Mouse (Mus musculus): ENCODE measurements around the gene Zfpl1. TPM values are rescaled to one million over a fixed set of nuclear protein-coding genes. Genes with fewer than 3 reads are reported as not detected.
"Not testable (repeated sequence)": the region's sequence is repeated elsewhere in the genome, so short reads cannot be mapped to it uniquely, and the experiment has no call there.

Zfpl1 gene
- polyA plus RNA-seq, 1 experiment from 2014 or later = 78.4 TPM

DNA sequence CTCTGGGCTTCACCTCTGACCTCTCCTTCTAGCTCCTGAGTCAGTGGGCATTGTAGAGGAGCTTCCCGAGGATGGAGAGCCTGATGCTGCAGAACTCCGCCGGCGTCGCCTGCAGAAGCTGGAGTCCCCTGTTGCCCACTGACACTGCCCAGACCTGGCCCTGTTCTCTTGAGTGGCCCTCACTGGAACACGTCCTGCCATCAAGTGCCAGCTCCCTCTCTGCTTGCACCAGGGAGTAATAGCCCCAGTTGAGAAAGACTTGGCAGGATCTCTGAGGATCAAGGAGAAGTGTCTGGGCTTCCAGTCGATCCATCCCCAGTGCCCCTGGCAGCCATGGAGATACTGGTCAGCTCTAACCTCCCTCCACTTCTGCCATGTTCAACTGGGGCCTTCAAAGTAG lies 32.2 kb downstream of the Zfpl1 start:
- ATAC-seq (ENCODE audit: borderline replicate concordance, extremely low read depth, low FRiP score, low TSS enrichment) = no peak
- peaks cover 77% of the 10 kb centered on the region for H3K36me3 ChIP-seq
- H3K4me3 ChIP-seq = no peak overlapping the region
- H3K27me3 ChIP-seq = no peaks in the 10 kb centered on the region
- H3K9me3 ChIP-seq = no peaks in the 10 kb centered on the region
- H3K27ac ChIP-seq = no peak overlapping the region
- peaks cover 27% of the 10 kb centered on the region for H3K4me1 ChIP-seq
- no peak overlapping the region for H3K9ac ChIP-seq
- no peak overlapping the region for H3K4me2 ChIP-seq
- WGBS = 85% methylated on average over 7 of the region's 7 CpGs

- ATAC-seq (ENCODE audit: borderline replicate concordance, extremely low read depth, low FRiP score, low TSS enrichment) = no peak
- WGBS = 86% methylated on average over 11 of the region's 11 CpGs
- Histone ChIP-seq H3K36me3 (peaks cover 58% of the 10 kb centered on the region), H3K4me2 (no peak overlapping the region), H3K9ac (no peak overlapping the region), H3K9me3 (no peaks in the 10 kb centered on the region), H3K4me1 (peaks cover 25% of the 10 kb centered on the region), H3K27me3 (no peaks in the 10 kb centered on the region), H3K27ac (no peak overlapping the region), H3K4me3 (no peak overlapping the region)
Measured at GRCm38 (mm10) chr19:6048681-6049410, 35.9 kb downstream of the Zfpl1 start.

GRCm38 (mm10) chr19:6047899-6048166 lies 36.9 kb downstream of the Zfpl1 start:
- WGBS = 73% methylated on average over 8 of the region's 8 CpGs
- no peak for ATAC-seq (ENCODE audit: borderline replicate concordance, extremely low read depth, low FRiP score, low TSS enrichment)

GRCm38 (mm10) chr19:6047154-6047898 lies 37.4 kb downstream of the Zfpl1 start:
- H3K4me2 ChIP-seq = peak overlapping the region; percentile 93
- ATAC-seq (ENCODE audit: borderline replicate concordance, extremely low read depth, low FRiP score, low TSS enrichment) = peak; percentile 12; the same call in 1 of the 2 replicates
- H3K4me3 ChIP-seq = peak overlapping the region; percentile 92
- H3K36me3 ChIP-seq = peaks cover 42% of the 10 kb centered on the region
- H3K27ac ChIP-seq = peak overlapping the region; percentile 98
- H3K4me1 ChIP-seq = peaks cover 25% of the 10 kb centered on the region
- no peaks in the 10 kb centered on the region for H3K9me3 ChIP-seq
- peak overlapping the region; percentile 89 for H3K9ac ChIP-seq
- H3K27me3 ChIP-seq = no peaks in the 10 kb centered on the region
- 2% methylated on average over 36 of the region's 44 CpGs for WGBS

More at GRCm38 (mm10) chr19:6047899-6048166, 36.9 kb downstream of the Zfpl1 start:
- Histone ChIP-seq H3K9me3 (no peaks in the 10 kb centered on the region), H3K4me2 (peak overlapping the region; percentile 93), H3K27me3 (no peaks in the 10 kb centered on the region), H3K9ac (peak overlapping the region; percentile 89), H3K36me3 (peaks cover 48% of the 10 kb centered on the region), H3K4me1 (peaks cover 25% of the 10 kb centered on the region), H3K27ac (no peak overlapping the region), H3K4me3 (peak overlapping the region; percentile 92)

- Histone ChIP-seq H3K4me3 (peak within 1 kb of the TSS; percentile 92), H3K9ac (peak within 1 kb of the TSS; percentile 89), H3K27me3 (no peaks in the 10 kb centered on the region), H3K4me1 (peaks cover 25% of the 10 kb centered on the region), H3K4me2 (peak within 1 kb of the TSS; percentile 93), H3K9me3 (no peaks in the 10 kb centered on the region), H3K36me3 (peaks cover 34% of the 10 kb centered on the region), H3K27ac (peak within 1 kb of the TSS; percentile 98)
- peak; percentile 90 for ATAC-seq (ENCODE audit: borderline replicate concordance, extremely low read depth, low FRiP score, low TSS enrichment)
- under 1% methylated on average over 65 of the region's 65 CpGs for WGBS
Measured at GRCm38 (mm10) chr19:6046294-6047153, 38.2 kb downstream of the Zfpl1 start, which contains the start of gene Syvn1. TSS of gene Syvn1 (plus strand) at chr19:6046576.

DNA sequence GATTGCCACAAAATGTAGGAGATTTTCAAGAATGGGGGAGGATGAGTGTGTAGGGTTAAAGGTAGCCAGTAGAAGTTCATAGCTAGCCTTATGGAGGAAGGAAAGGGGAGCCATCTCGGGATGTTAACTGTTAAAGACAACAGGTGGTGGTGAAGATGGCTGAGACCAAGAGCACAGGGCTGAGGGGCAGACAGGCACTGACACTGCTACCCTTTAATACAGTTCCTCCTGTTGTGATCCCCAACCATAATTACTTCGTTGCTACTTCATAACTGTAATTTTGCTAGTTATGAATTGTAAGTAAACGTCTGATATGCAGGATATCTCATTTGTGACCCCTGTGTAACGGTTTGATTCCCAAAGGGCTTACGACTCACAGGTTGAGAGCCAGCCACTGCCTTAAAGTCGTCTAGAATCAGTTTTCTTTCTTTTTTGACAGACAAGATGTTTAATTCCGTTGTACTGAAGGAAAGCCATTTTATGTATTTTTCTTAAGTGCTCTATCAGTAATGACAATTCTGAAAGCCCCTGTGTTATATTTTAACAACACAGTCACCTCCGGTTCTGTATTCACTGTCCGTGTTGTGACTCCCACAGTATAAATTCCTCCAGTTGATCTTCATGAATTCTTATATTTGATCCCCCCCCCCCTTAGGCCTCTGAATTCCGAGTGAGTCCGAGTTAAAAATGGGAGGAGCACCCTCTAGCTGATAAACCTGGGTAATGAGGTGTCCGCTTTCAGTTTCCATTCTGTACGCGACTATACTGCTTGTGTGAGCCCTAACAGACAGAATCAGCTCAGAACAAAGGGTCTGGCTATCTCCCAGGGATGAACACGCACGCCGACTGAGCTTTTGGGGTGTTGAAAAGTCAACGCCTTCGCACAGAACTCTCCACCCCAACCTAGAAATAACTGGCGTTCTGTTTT lies 39.1 kb downstream of the Zfpl1 start:
- Histone ChIP-seq H3K4me2 (peak overlapping the region; percentile 93), H3K36me3 (peaks cover 25% of the 10 kb centered on the region), H3K9ac (peak overlapping the region; percentile 89), H3K4me3 (peak overlapping the region; percentile 92), H3K27ac (peak overlapping the region; percentile 98), H3K4me1 (peaks cover 25% of the 10 kb centered on the region), H3K9me3 (no peaks in the 10 kb centered on the region), H3K27me3 (no peaks in the 10 kb centered on the region)
- peak; percentile 21; the same call in 1 of the 2 replicates for ATAC-seq (ENCODE audit: borderline replicate concordance, extremely low read depth, low FRiP score, low TSS enrichment)
- 12% methylated on average over 20 of the region's 20 CpGs for WGBS

DNA sequence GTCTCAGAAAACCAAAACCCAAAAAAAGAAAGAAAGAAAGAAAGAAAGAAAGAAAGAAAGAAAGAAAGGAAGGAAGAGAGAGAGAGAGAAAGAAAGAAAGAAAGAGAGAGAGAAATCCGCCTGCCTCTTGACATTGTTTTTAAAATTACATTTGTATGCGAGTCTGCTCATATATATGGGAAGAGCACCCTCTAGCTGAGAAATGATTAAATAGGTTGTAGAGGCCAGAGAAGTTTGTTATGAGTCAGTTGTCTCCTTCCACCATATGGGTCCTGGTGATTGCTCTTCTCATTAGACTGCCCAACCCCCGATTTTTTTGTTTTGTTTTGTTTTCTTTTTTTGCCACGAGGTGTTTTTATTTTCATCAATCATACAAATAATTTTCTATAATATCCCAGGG lies 40.7 kb downstream of the Zfpl1 start:
- H3K27me3 ChIP-seq; ATAC-seq (ENCODE audit: borderline replicate concordance, extremely low read depth, low FRiP score, low TSS enrichment); H3K4me3 ChIP-seq; H3K27ac ChIP-seq; H3K9ac ChIP-seq; H3K4me2 ChIP-seq; H3K9me3 ChIP-seq: not testable (repeated sequence)
- WGBS = 33% methylated on average over 4 of the region's 4 CpGs
- H3K4me1 ChIP-seq = peaks cover 25% of the 10 kb centered on the region
- peaks cover 10% of the 10 kb centered on the region for H3K36me3 ChIP-seq

DNA sequence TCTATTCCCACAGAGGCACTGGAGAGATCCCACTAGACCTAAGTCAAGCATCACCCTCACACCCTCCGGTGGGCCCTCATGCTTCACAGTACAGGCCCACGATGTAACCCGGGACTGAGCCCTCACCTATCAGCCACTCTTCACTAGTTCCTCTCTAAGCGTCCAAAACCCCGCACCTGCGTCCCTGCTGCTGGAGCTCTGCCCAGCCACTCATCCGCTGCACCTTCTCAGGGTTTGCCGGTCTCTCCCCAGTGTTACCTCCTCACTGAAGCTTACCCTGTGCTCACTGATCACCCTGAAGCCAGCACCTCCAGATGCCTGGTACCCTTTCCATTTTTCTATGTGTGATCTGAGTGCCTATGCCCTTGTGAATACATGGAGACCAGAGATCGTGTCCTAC lies 42.5 kb downstream of the Zfpl1 start:
- no peaks in the 10 kb centered on the region for H3K9me3 ChIP-seq
- no peaks in the 10 kb centered on the region for H3K36me3 ChIP-seq
- 70% methylated on average over 9 of the region's 9 CpGs for WGBS
- no peak overlapping the region for H3K4me2 ChIP-seq
- peaks cover 10% of the 10 kb centered on the region for H3K4me1 ChIP-seq
- no peak overlapping the region for H3K9ac ChIP-seq
- H3K4me3 ChIP-seq = no peak overlapping the region
- H3K27me3 ChIP-seq = no peaks in the 10 kb centered on the region
- H3K27ac ChIP-seq = no peak overlapping the region
- no peak for ATAC-seq (ENCODE audit: borderline replicate concordance, extremely low read depth, low FRiP score, low TSS enrichment)

- Histone ChIP-seq H3K27me3 (no peaks in the 10 kb centered on the region), H3K9me3 (no peaks in the 10 kb centered on the region), H3K27ac (no peak overlapping the region), H3K4me2 (no peak overlapping the region), H3K36me3 (no peaks in the 10 kb centered on the region), H3K4me1 (peaks cover 2% of the 10 kb centered on the region), H3K9ac (no peak overlapping the region), H3K4me3 (no peak overlapping the region)
- no peak for ATAC-seq (ENCODE audit: borderline replicate concordance, extremely low read depth, low FRiP score, low TSS enrichment)
Measured at GRCm38 (mm10) chr19:6040002-6040401, 44.8 kb downstream of the Zfpl1 start.

DNA sequence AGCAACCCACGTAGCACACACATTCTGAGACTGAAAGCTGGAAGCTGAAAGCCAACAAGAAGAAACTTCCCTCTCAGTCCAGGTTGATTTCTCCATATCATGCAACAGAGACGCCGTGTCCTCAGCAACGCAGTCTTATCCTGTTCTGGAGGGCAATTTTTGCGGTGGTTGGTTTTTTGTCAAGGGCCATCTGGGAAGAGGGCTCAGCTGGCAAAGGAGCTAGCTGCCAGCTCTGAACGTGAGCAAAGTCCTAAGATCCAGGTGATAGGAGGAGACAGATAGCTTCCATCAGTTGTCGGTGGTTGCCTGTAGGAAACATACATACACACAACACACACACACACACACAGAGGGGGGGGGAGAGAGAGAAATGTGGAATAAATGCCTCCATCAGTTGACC lies 46.4 kb downstream of the Zfpl1 start:
- Histone ChIP-seq H3K36me3 (no peaks in the 10 kb centered on the region), H3K4me3 (no peak overlapping the region), H3K4me1 (no peaks in the 10 kb centered on the region), H3K27ac (no peak overlapping the region), H3K4me2 (no peak overlapping the region), H3K27me3 (no peaks in the 10 kb centered on the region), H3K9ac (no peak overlapping the region), H3K9me3 (no peaks in the 10 kb centered on the region)
- ATAC-seq (ENCODE audit: borderline replicate concordance, extremely low read depth, low FRiP score, low TSS enrichment) = no peak
- 73% methylated on average over 7 of the region's 7 CpGs for WGBS

DNA sequence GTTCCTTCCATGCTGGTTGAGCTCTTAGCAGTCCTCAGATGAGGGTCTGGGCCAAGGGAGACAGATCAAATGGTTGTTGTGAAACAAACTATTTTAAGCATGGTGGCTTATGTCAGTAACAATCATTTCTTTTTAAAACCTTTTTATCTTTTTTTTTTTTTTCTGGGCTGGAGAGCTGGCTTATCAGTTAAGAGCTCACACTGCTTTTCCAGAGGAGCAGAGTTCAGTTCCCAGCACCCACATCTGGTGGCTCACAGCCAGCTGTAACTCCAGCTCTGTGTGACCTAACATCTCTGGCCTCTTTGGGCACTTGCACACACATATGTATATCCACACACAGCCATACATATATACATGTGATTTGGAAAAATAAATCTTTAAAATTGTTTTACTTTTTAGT lies 47.1 kb downstream of the Zfpl1 start:
- Histone ChIP-seq H3K4me1 (no peaks in the 10 kb centered on the region), H3K4me2 (no peak overlapping the region), H3K9ac (no peak overlapping the region), H3K36me3 (no peaks in the 10 kb centered on the region), H3K27me3 (no peaks in the 10 kb centered on the region), H3K9me3 (no peaks in the 10 kb centered on the region), H3K27ac (no peak overlapping the region), H3K4me3 (no peak overlapping the region)
- no peak for ATAC-seq (ENCODE audit: borderline replicate concordance, extremely low read depth, low FRiP score, low TSS enrichment)

Data from lung, embryonic 15.5 days (tissue).